Mouse (Mus musculus) spleen, embryonic (tissue): ENCODE measurements around the gene Cd36.
"Not testable (repeated sequence)": the region's sequence is repeated elsewhere in the genome, so short reads cannot be mapped to it uniquely, and the experiment has no call there.

Experiments
- CTCF ChIA-PET: fragments of 350-600 bp; sonication (Branson Sonifier 250); formaldehyde crosslinking; loops from one replicate; lab custom pipeline; 2022; lab: Charles Lee

The Cd36 gene

GRCm38 (mm10) chr5:17888598-17888997 lies at the start of gene Cd36:
Gene Cd36, minus strand, starts transcription at chr5:17888801.
- CTCF ChIA-PET, result no interaction called here

- CTCF ChIA-PET, result no interaction called here
Observed at GRCm38 (mm10) chr5:17934501-17934900, 45.9 kb upstream of the Cd36 start.

GRCm38 (mm10) chr5:17931588-17931987 lies 43.0 kb upstream of the Cd36 start:
- CTCF ChIA-PET, result not testable (repeated sequence)

GRCm38 (mm10) chr5:17929006-17929567 lies 40.5 kb upstream of the Cd36 start:
- CTCF ChIA-PET, result interaction anchor here (0.7 kb wide), 1 partner anchor 9 kb away, joined by 3 read pairs; no protein-coding TSS in a partner anchor

GRCm38 (mm10) chr5:17928471-17928870 lies 39.9 kb upstream of the Cd36 start:
- CTCF ChIA-PET, result interaction anchor here (0.7 kb wide), 1 partner anchor 8 kb away, joined by 3 read pairs; no protein-coding TSS in a partner anchor

GRCm38 (mm10) chr5:17924085-17924518 lies 35.5 kb upstream of the Cd36 start:
- CTCF ChIA-PET, result no interaction called here

GRCm38 (mm10) chr5:17923648-17924047 lies 35.0 kb upstream of the Cd36 start:
- CTCF ChIA-PET, result no interaction called here

- CTCF ChIA-PET, result no interaction called here
Observed at GRCm38 (mm10) chr5:17918966-17919365, 30.4 kb upstream of the Cd36 start.

- CTCF ChIA-PET, result no interaction called here
Observed at GRCm38 (mm10) chr5:17904766-17905165, 16.2 kb upstream of the Cd36 start.

- CTCF ChIA-PET, result no interaction called here
Observed at GRCm38 (mm10) chr5:17898948-17899347, 10.3 kb upstream of the Cd36 start.

- CTCF ChIA-PET, result not testable (repeated sequence)
Observed at GRCm38 (mm10) chr5:17897641-17898040, 9.0 kb upstream of the Cd36 start.

- CTCF ChIA-PET, result no interaction called here
Observed at GRCm38 (mm10) chr5:17893577-17894172, 5.1 kb upstream of the Cd36 start.

GRCm38 (mm10) chr5:17889291-17889690 lies 690 bp upstream of the Cd36 start:
- CTCF ChIA-PET, result no interaction called here

GRCm38 (mm10) chr5:17886377-17886776 lies 2.2 kb downstream of the Cd36 start:
- CTCF ChIA-PET, result no interaction called here

- CTCF ChIA-PET, result no interaction called here
Observed at GRCm38 (mm10) chr5:17883357-17883875, 5.2 kb downstream of the Cd36 start.

GRCm38 (mm10) chr5:17881542-17881896 lies 7.1 kb downstream of the Cd36 start:
- CTCF ChIA-PET, result no interaction called here

GRCm38 (mm10) chr5:17880799-17881541 lies 7.6 kb downstream of the Cd36 start:
- CTCF ChIA-PET, result no interaction called here

- CTCF ChIA-PET, result no interaction called here
Observed at GRCm38 (mm10) chr5:17879924-17880323, 8.7 kb downstream of the Cd36 start.

GRCm38 (mm10) chr5:17877044-17877443 lies 11.6 kb downstream of the Cd36 start:
- CTCF ChIA-PET, result no interaction called here

GRCm38 (mm10) chr5:17876637-17877036 lies 12.0 kb downstream of the Cd36 start:
- CTCF ChIA-PET, result no interaction called here

- CTCF ChIA-PET, result no interaction called here
Observed at GRCm38 (mm10) chr5:17874335-17874734, 14.3 kb downstream of the Cd36 start.

- CTCF ChIA-PET, result no interaction called here
Observed at GRCm38 (mm10) chr5:17865432-17865831, 23.2 kb downstream of the Cd36 start.

GRCm38 (mm10) chr5:17863085-17863484 lies 25.5 kb downstream of the Cd36 start:
- CTCF ChIA-PET, result no interaction called here
